Mouse (Mus musculus) cerebellum, postnatal 10 days (tissue): Measurements from ENCODE around the gene Ncoa7.

Source experiments
- DNase-seq, 2 experiments: peaks; one replicate each; pipeline ENCODE4 v3.0.0; 2021; ENCODE audit warnings: mixed read lengths in 2 of 2

Gene Ncoa7

DNA sequence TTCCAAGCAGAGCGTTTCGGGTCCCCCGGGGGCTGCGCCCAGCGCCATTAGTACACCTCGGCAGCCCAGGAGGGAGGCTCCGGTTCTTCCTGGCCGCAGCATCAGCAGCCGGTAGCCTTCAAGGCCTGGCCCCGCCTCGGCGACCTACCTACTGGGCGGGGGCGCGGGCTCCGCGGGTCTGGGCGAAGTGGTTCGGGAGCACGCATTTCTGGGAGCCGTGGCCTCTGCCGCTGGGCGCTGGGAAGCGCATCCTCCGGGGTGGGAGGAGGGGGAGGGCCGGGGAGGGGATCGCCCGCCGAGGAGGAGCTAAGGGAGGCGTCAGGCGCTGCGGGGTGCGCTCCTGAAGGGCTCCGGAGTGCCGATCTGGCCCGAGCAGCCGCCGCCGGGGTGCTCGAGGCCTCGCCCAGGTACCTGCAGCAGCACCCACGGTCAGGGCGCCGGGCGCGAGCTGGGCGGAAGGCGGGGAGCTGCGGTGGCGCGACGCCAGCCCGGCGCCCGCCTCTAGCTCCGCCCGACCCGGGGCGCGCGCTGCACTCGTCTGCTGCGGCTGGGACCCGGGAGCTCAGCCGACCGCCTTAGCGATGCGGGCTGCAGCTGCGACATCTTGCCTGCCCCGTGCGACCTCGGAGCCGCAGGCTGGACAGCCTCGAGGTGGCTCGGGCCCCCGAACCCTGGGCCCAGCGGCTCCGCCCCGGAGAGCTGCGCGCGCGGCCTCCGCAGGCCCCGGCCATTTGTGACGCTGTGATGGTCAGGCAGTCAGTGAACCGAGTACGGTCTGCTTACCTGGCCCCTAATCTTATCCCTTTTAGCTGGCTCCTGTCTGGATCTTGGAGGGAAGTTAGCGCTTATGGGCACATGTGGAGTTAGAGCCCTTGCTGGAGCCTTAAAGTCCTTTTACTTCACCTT is at the start of gene Ncoa7:
Ncoa7 (minus strand) TSS at position 646 of the 906 bp plus-strand sequence.
- DNase-seq, result peak; percentile 91 to 92

- no peak for DNase-seq
Observed at GRCm38 (mm10) chr10:30845101-30845825, 42.1 kb upstream of the Ncoa7 start.

- peak; percentile 33 to 52 for DNase-seq
Observed at GRCm38 (mm10) chr10:30844191-30845010, 41.3 kb upstream of the Ncoa7 start.

GRCm38 (mm10) chr10:30843438-30844190 is 40.5 kb upstream of the Ncoa7 start:
- peak; percentile 43 to 67 for DNase-seq

GRCm38 (mm10) chr10:30842643-30843437 is 39.7 kb upstream of the Ncoa7 start, which contains the start of gene Hey2:
TSS of gene Hey2 (minus strand) at chr10:30842801.
- DNase-seq, result peak; percentile 100

DNA sequence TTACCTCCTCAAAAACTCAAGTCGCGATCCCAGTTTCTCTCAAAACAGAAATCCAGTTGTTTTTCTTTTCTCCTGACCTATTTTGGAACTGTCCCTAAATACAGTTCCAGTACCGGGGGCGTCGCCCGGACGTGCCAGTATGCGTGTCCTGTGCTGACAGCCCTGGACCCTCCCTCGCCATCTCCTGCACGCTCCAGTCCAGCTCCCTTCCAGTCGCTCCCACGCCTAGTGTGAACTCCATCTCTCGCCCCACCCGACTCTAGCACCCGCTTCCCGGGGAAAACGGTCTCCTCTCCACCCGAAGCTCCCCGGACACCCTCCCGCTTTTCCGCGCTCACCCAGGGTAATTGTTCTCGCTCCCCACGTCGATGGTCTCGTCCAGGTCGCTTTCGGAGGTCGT is 39.1 kb upstream of the Ncoa7 start:
- DNase-seq, result no peak

- DNase-seq, result no peak
Observed at GRCm38 (mm10) chr10:30840824-30841223, 37.7 kb upstream of the Ncoa7 start.

GRCm38 (mm10) chr10:30838188-30838587 is 35.1 kb upstream of the Ncoa7 start:
- DNase-seq, result peak; percentile 27 to 32

GRCm38 (mm10) chr10:30825049-30825448 is 21.9 kb upstream of the Ncoa7 start:
- DNase-seq, result peak; percentile 60 to 82

GRCm38 (mm10) chr10:30810967-30811293 is 7.8 kb upstream of the Ncoa7 start:
- DNase-seq, result peak; percentile 86 to 96

DNA sequence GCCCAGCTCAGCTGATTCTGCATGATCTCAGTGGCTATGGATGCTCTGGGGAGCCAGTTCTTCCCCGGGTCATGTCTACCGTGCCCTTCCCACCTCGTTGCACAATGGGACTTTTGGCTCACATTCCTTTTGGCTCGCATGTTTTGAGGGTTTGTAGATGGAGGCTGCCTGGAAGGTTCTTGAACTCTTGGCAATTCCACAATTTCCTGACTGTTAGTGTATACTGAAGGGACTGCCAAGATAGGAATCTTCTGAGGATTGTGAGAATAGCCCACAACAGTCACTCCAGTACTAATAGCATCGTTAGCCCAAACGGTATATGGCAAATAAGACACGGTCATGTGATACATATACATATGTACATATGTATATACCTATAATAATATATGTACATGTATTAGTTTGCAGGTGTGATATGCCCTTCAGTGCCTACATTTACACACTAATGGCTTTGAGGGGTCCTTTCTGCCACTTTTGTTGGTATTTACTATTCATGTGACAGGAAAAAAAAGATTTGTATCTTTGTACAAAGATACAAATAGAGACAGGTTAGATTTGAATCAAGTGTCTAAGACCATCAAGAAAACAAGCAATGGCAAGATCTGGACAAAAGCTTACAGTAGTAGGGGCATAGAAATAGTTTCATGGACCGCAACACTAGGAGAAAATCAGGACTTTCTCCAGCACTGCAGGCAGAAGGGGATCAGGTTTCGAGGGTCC is 7.3 kb upstream of the Ncoa7 start:
- peak; percentile 55 to 61 for DNase-seq

DNA sequence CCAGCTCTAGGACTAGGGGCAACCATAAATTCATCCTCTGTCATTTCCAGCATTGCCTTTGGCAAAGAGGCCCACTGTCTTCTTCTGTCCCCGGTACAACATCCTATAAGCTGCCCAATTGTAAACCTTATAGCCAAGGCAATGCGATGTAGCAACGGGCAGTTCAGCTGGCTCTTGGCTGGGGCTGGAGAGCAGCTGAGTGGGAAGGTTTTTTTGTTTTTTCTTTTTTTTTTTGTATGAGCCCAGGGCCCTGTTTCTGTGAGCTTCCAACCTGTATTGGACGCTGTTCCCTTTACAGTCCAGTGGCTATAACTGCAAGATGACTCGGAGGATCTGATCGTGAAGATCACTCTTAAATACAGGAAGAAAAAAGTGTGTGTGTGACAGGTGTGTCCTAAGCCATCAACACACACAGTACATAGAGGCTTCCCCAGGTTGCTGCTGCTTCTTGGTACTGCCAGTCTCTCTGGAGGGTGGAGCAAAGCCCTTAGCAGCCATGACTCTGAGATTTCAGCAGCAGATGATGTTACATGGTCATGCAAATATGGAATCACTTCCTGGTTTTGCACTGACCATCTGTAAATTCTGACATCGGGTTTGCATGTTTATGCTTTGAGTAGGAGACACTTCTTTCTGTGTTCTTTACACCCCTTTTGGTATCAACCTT is 594 bp upstream of the Ncoa7 start:
- peak in 1 of 2 experiments; percentile 29 for DNase-seq

GRCm38 (mm10) chr10:30802033-30802432 is 1.1 kb downstream of the Ncoa7 start:
- peak; percentile 63 to 67 for DNase-seq

- no peak for DNase-seq
Observed at GRCm38 (mm10) chr10:30799713-30800450, 3.2 kb downstream of the Ncoa7 start.

DNA sequence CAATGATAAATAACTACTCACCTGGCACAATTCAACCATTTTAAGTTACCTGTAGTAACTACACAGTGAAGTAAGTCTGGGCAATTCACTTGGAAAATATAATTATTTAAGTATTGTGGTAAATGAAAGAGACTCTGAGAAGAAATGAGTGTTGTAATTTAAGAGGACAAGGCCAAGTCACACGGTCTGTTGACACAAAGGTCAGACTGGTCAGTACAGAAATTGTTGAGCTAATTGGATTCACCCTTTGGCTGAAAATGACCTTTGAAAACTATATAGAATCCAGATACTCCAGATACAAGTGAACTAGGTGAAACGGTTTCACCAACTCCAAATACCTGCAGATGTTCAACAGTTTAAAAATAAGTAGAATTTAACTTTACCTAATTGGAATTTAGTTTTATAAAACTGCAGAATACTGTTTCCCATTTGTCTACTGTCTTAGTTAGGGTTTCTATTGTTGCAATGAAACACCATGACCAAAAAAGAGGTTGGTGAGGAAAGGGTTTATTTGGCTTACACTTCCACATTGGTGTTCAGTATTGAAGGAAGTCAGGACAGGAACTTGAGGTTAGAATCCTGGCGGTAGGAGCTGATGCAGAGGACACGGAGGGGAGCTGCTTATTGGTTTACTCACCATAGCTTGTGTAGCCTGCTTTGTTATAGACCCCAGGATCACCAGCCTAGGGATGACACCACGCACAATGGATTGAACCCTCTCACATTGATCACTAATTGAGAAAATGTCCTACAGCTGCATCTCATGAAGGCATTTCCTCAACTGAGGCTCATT is 6.5 kb downstream of the Ncoa7 start:
- no peak for DNase-seq

DNA sequence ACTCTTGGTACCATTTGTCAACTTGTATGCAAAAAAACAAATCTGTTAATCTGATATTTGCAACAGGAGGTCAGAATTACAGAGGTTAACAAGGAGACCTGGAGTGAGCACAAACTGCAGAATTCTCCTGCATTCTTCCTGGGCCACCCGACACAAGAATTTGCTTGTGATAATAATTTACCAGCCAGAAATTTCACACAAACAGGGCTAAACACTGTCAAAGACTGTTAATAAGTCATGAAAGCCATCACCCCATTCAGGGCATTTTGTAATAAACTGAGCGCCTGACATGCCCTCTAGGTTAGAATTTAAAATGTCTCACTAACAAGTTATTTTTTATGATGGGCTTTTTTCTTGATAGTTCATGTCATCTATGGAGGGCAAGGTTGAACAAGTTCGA is 12.1 kb downstream of the Ncoa7 start:
- DNase-seq, result no peak

DNA sequence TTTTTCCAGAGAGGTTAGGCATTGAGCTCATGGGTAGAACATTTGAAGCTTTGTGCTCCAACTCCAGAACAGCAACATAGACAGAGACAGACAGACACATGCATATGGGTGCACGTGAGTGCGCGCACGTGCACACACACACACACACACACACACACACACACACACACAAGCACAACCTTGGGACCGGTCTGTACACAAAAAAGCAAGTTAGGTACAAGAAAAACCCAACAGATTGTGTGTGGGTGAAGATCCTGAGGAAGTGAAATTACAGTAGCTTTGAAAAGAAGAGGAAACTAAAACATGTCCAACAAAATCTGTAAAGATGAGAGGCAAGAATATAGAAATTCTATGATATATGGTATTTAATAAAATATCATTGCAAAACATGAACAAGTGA is 13.6 kb downstream of the Ncoa7 start:
- DNase-seq, result no peak

GRCm38 (mm10) chr10:30788340-30788721 is 14.8 kb downstream of the Ncoa7 start:
- DNase-seq, result no peak
